Mouse (Mus musculus) G1E (cell line): ENCODE results near the gene Hoxb4.

ENCODE experiments used
- CTCF ChIP-seq: IDR thresholded peaks from 2 replicates; pipeline ENCODE4 v1.5.1; 2012; ENCODE audit warnings: low read depth, low read length, inconsistent platforms, mixed read lengths
- GATA1 ChIP-seq: IDR thresholded peaks from 2 replicates; pipeline ENCODE4 v1.6.1; 2012; ENCODE audit warnings: borderline replicate concordance, low read length, inconsistent platforms, mixed read lengths
- GATA2 ChIP-seq: IDR thresholded peaks from 2 replicates; pipeline ENCODE4 v1.6.1; 2012; ENCODE audit warnings: low read depth, low read length, inconsistent platforms, borderline replicate concordance
- POLR2AphosphoS5 ChIP-seq: IDR thresholded peaks from 2 replicates; pipeline ENCODE4 v1.6.1; 2012; ENCODE audit warnings: low read depth, low read length, inconsistent platforms; ENCODE audit not compliant: insufficient replicate concordance
- TAL1 ChIP-seq: conservative IDR thresholded peaks from 2 replicates; pipeline ENCODE4 v1.6.1; 2012; ENCODE audit warnings: low read depth, low read length, inconsistent platforms, mixed read lengths

DNA sequence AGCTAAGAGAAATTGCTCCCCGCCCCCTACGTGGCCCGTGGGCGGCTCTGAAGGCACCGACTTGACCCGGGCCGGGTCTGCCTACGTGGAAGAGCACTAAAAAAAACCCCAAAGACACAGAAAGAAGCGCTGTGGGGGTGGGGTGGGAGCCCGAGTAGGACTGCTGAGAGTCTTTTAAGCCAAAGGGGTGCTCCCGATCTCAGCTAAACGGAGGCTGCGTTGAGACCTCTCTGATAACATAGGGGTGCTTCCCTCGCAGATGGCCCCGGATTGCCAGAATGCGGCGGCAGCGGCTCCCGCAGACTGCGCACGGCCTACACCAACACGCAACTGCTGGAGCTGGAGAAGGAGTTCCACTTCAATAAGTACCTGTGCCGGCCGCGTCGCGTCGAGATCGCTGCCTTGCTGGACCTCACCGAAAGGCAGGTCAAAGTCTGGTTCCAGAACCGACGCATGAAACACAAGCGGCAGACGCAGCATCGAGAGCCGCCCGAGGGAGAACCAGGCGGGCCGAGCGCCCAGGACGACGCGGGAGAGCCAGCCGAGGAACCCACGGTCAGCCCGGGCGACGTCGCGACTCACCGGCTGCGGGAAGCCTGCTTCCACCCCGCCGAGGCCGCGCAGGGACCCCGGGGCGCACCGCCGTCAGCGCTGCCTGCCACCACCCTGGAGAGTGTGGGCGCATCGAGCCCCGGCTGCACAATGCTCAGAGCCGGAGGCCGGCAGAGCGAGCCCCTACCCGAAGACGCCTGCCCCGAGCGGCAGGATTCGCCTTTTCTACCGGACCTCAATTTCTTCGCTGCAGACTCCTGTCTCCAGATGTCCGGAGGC, 34.8 kb downstream of the Hoxb4 start:
- TF ChIP-seq CTCF (no peak), TAL1 (no peak), GATA1 (no peak), POLR2AphosphoS5 (no peak), GATA2 (no peak)
